Mouse (Mus musculus) stomach, postnatal 0 days (tissue): ENCODE results near the gene Stac. TPM values are rescaled to one million over a fixed set of nuclear protein-coding genes. Genes with fewer than 3 reads are reported as not detected.

Experiments used
- ATAC-seq: fragments of 200-750 bp; cut with Nextera tagmentation; 2 replicates; pipeline ENCODE4 v1.8.0; 2017; ENCODE audit not compliant: low FRiP score, low TSS enrichment
- DNase-seq: peaks from one replicate; pipeline ENCODE4 v3.0.0-alpha.2; 2016; ENCODE audit warnings: low spot score
- H3K27ac ChIP-seq: fragments of 300-500 bp; sonication (generic); replicated peaks from 2 replicates; pipeline ENCODE4 v1.5.1; 2014; ENCODE audit warnings: mild to moderate bottlenecking, control low read depth
- H3K27me3 ChIP-seq: fragments of 300-500 bp; sonication (generic); 2 replicates; pipeline ENCODE4 v1.6.1; 2014; ENCODE audit warnings: low read length; ENCODE audit not compliant: control insufficient read depth, insufficient read depth
- H3K36me3 ChIP-seq: fragments of 300-500 bp; sonication (generic); 2 replicates; pipeline ENCODE4 v1.6.1; 2014; ENCODE audit warnings: low read length, mixed read lengths; ENCODE audit not compliant: control insufficient read depth, insufficient read depth
- H3K4me1 ChIP-seq: fragments of 300-500 bp; sonication (generic); replicated peaks from 2 replicates; pipeline ENCODE4 v1.6.1; 2014; ENCODE audit warnings: antibody characterized with exemption; ENCODE audit not compliant: control insufficient read depth, insufficient read depth
- H3K4me2 ChIP-seq: fragments of 300-500 bp; sonication (generic); replicated peaks from 2 replicates; pipeline ENCODE4 v1.6.1; 2014; ENCODE audit warnings: low read depth, mild to moderate bottlenecking, control low read depth, moderate library complexity
- H3K4me3 ChIP-seq: fragments of 300-500 bp; sonication (generic); 2 replicates; pipeline ENCODE4 v1.5.1; 2014; ENCODE audit warnings: low read depth, low read length, control low read depth
- H3K9ac ChIP-seq: fragments of 300-500 bp; sonication (generic); 2 replicates; pipeline ENCODE4 v1.6.1; 2014; ENCODE audit warnings: mild to moderate bottlenecking, low read length, control low read depth, mixed read lengths
- H3K9me3 ChIP-seq: fragments of 300-500 bp; sonication (generic); 2 replicates; pipeline ENCODE4 v1.6.1; 2016; ENCODE audit warnings: low read length; ENCODE audit not compliant: control insufficient read depth
- CTCF ChIP-seq: IDR thresholded peaks from 2 replicates; pipeline ENCODE4 v1.5.1; 2016; ENCODE audit warnings: antibody characterized with exemption, low read depth, mild to moderate bottlenecking, moderate library complexity
- EP300 ChIP-seq: optimal IDR thresholded peaks from 2 replicates; pipeline ENCODE3; 2016; ENCODE audit warnings: antibody characterized with exemption
- WGBS: fragments of 180-500 bp; shearing (Covaris S2); extraction: QIAGEN DNeasy Blood & Tissue Kit; methylation state at CpG from one replicate; pipeline ENCODE4 v1.1.7; 2014; 5-methylcytosine and 5-hydroxymethylcytosine counted together
- polyA plus RNA-seq: library from polyadenylated mRNA; unstranded; fragments of >200 nt; fragmentation: Nextera tagmentation; extraction: Ambion mirVana; gene quantifications from 2 replicates; pipeline ENCODE4 v1.2.1, GENCODE M21; 2015

The Stac gene
- polyA plus RNA-seq, 1 experiment from 2014 or later, result 2.4 TPM

- Histone ChIP-seq H3K9ac (no peak overlapping the region), H3K27me3 (no peaks in the 10 kb centered on the region), H3K4me3 (no peak overlapping the region), H3K27ac (no peak overlapping the region), H3K4me2 (no peak overlapping the region), H3K36me3 (no peaks in the 10 kb centered on the region), H3K9me3 (no peaks in the 10 kb centered on the region), H3K4me1 (no peaks in the 10 kb centered on the region)
- TF ChIP-seq EP300 (no peak), CTCF (no peak)
- 53% methylated on average over 2 of the region's 2 CpGs for WGBS
- DNase-seq (no peak), ATAC-seq (no peak)
These were observed 102.6 kb downstream of the Stac start for GRCm38 (mm10) chr9:111587527-111587926.

GRCm38 (mm10) chr9:111578784-111579183, 111.4 kb downstream of the Stac start:
- H3K27me3 ChIP-seq, result no peaks in the 10 kb centered on the region
- H3K4me2 ChIP-seq, result no peak overlapping the region
- no peaks in the 10 kb centered on the region for H3K36me3 ChIP-seq
- H3K9ac ChIP-seq, result no peak overlapping the region
- no peaks in the 10 kb centered on the region for H3K9me3 ChIP-seq
- H3K4me1 ChIP-seq, result no peaks in the 10 kb centered on the region
- no peak overlapping the region for H3K4me3 ChIP-seq
- ATAC-seq (no peak), DNase-seq (no peak)
- no peak overlapping the region for H3K27ac ChIP-seq
- TF ChIP-seq EP300 (no peak), CTCF (no peak)
- WGBS, result 69% methylated on average over 9 of the region's 9 CpGs

GRCm38 (mm10) chr9:111577453-111577852, 112.7 kb downstream of the Stac start:
- ATAC-seq, result no peak
- Histone ChIP-seq H3K9ac (no peak overlapping the region), H3K36me3 (no peaks in the 10 kb centered on the region), H3K9me3 (no peaks in the 10 kb centered on the region), H3K27ac (no peak overlapping the region), H3K27me3 (no peaks in the 10 kb centered on the region), H3K4me3 (no peak overlapping the region), H3K4me2 (no peak overlapping the region), H3K4me1 (no peaks in the 10 kb centered on the region)
- no peak for TF ChIP-seq EP300
- TF ChIP-seq CTCF, result no peak
- DNase-seq, result no peak
- 72% methylated on average over 6 of the region's 6 CpGs for WGBS

GRCm38 (mm10) chr9:111575889-111576288, 114.3 kb downstream of the Stac start:
- H3K27ac ChIP-seq, result no peak overlapping the region
- no peaks in the 10 kb centered on the region for H3K36me3 ChIP-seq
- DNase-seq, result no peak
- ATAC-seq, result no peak
- TF ChIP-seq EP300 (no peak), CTCF (no peak)
- WGBS, result 53% methylated on average over 4 of the region's 4 CpGs
- H3K4me2 ChIP-seq, result no peak overlapping the region
- no peaks in the 10 kb centered on the region for H3K4me1 ChIP-seq
- no peak overlapping the region for H3K4me3 ChIP-seq
- H3K27me3 ChIP-seq, result no peaks in the 10 kb centered on the region
- no peak overlapping the region for H3K9ac ChIP-seq
- no peaks in the 10 kb centered on the region for H3K9me3 ChIP-seq

- no peaks in the 10 kb centered on the region for H3K4me1 ChIP-seq
- TF ChIP-seq EP300 (no peak), CTCF (no peak)
- no peak overlapping the region for H3K27ac ChIP-seq
- H3K9ac ChIP-seq, result no peak overlapping the region
- no peak for ATAC-seq
- H3K4me3 ChIP-seq, result no peak overlapping the region
- no peaks in the 10 kb centered on the region for H3K36me3 ChIP-seq
- H3K27me3 ChIP-seq, result no peaks in the 10 kb centered on the region
- H3K4me2 ChIP-seq, result no peak overlapping the region
- H3K9me3 ChIP-seq, result no peaks in the 10 kb centered on the region
- 78% methylated on average over 5 of the region's 5 CpGs for WGBS
- DNase-seq, result no peak
These were observed 116.3 kb downstream of the Stac start for GRCm38 (mm10) chr9:111573836-111574235.

GRCm38 (mm10) chr9:111571619-111572018, 118.5 kb downstream of the Stac start:
- no peaks in the 10 kb centered on the region for H3K36me3 ChIP-seq
- ATAC-seq (no peak), DNase-seq (no peak)
- H3K4me1 ChIP-seq, result no peaks in the 10 kb centered on the region
- no peak overlapping the region for H3K9ac ChIP-seq
- TF ChIP-seq EP300, result no peak
- TF ChIP-seq CTCF, result peak; percentile 39; the same call in 1 of the 2 replicates
- H3K9me3 ChIP-seq, result no peaks in the 10 kb centered on the region
- H3K27ac ChIP-seq, result no peak overlapping the region
- WGBS, result 80% methylated on average over 5 of the region's 5 CpGs
- H3K4me2 ChIP-seq, result no peak overlapping the region
- H3K4me3 ChIP-seq, result no peak overlapping the region
- no peaks in the 10 kb centered on the region for H3K27me3 ChIP-seq
